Mouse (Mus musculus) forebrain, embryonic 15.5 days (tissue): Measurements from ENCODE around the gene Mmadhc. TPM values are rescaled to one million over a fixed set of nuclear protein-coding genes. Genes with fewer than 3 reads are reported as not detected.

ENCODE experiments used
- ATAC-seq: fragments of 200-750 bp; cut with Nextera tagmentation; replicated peaks from 2 replicates; pipeline ENCODE4 v1.8.0; 2017; ENCODE audit warnings: mild to moderate bottlenecking, moderate TSS enrichment, moderate library complexity
- H3K27ac ChIP-seq: fragments of 300-500 bp; sonication (generic); replicated peaks from 2 replicates; pipeline ENCODE4 v1.5.1; 2015; ENCODE audit warnings: mild to moderate bottlenecking, inconsistent platforms
- H3K27me3 ChIP-seq: fragments of 300-500 bp; sonication (generic); 2 replicates; pipeline ENCODE4 v1.6.1; 2015; ENCODE audit warnings: inconsistent platforms
- H3K36me3 ChIP-seq: fragments of 300-500 bp; sonication (generic); 2 replicates; pipeline ENCODE4 v1.6.1; 2015; ENCODE audit warnings: mild to moderate bottlenecking, inconsistent platforms
- H3K4me1 ChIP-seq: fragments of 300-500 bp; sonication (generic); 2 replicates; pipeline ENCODE4 v1.6.1; 2015; ENCODE audit warnings: inconsistent platforms
- H3K4me2 ChIP-seq: fragments of 300-500 bp; sonication (generic); replicated peaks from 2 replicates; pipeline ENCODE4 v1.6.1; 2015; ENCODE audit warnings: mild to moderate bottlenecking, inconsistent platforms
- H3K4me3 ChIP-seq: fragments of 300-500 bp; sonication (generic); 2 replicates; pipeline ENCODE4 v1.5.1; 2015; ENCODE audit warnings: mild to moderate bottlenecking, inconsistent platforms
- H3K9ac ChIP-seq: fragments of 300-500 bp; sonication (generic); replicated peaks from 2 replicates; pipeline ENCODE4 v1.6.1; 2015; ENCODE audit warnings: mild to moderate bottlenecking, inconsistent platforms
- H3K9me3 ChIP-seq: fragments of 300-500 bp; sonication (generic); 2 replicates; pipeline ENCODE4 v1.6.1; 2016; ENCODE audit warnings: inconsistent platforms
- WGBS: fragments of 180-500 bp; shearing (Covaris S2); methylation state at CpG from one replicate; pipeline ENCODE4 v1.1.7; 2015; ENCODE audit warnings: mixed read lengths; 5-methylcytosine and 5-hydroxymethylcytosine counted together
- polyA plus RNA-seq: library from polyadenylated mRNA; unstranded; fragments of >200 nt; fragmentation: Nextera tagmentation; extraction: Ambion mirVana; gene quantifications from 2 replicates; pipeline ENCODE4 v1.2.1, GENCODE M21; 2015

Mmadhc gene
- polyA plus RNA-seq, result 155 and 164 TPM in 2 replicates

DNA sequence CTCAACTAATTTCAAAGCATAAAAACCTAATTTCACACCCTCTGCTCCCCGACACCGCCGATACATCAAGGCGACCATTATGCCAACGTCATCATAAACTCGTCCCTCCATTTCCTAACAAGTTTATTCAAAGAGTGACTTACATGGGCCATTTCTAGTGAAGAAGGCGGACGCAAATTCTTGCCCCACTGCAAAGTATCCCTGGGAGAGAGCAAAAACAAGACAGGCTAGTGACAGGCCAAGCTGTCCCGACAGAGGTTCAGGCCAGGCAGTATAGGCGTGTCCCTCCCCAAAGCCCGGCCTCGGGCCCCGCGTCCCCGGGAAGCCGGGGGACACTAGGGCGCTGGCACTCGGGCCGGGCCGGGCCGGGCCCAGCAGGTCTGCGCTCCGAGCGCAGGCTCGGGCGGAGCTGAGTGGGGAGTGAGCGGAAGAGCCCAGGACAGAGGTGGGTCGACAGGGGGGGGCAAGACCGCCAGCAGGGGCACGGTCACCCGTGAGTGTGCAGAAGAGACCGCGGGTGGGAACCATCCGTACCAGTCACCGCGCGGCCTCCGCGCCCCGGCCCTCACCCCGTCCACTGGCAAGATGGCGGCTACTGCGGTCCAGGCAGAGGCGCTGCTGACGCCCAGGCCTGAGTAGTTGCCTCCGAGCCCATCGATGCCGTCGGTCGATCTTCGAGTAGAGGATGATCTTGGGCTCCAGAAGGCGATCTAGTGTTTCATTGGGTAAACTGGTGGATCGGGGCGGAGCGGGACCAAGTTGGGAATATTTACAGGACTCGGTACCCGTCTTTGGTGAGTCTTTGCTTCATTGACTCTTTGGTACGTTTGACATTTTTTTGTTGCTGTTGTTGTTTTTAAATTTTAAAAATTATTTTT is at the start of gene Mmadhc:
Mmadhc (minus strand) TSS at position 693 of the 878 bp plus-strand sequence.
- WGBS, result under 1% methylated on average over 58 of the region's 58 CpGs
- H3K27me3 ChIP-seq, result no peaks in the 10 kb centered on the region
- peaks cover 1% of the 10 kb centered on the region for H3K36me3 ChIP-seq
- peak within 1 kb of the TSS; percentile 76 for H3K27ac ChIP-seq
- ATAC-seq, result peak; percentile 96
- peak within 1 kb of the TSS; percentile 49 for H3K4me2 ChIP-seq
- H3K9me3 ChIP-seq, result no peaks in the 10 kb centered on the region
- peak within 1 kb of the TSS; percentile 72 for H3K4me3 ChIP-seq
- peak within 1 kb of the TSS; percentile 80 for H3K9ac ChIP-seq
- peaks cover 32% of the 10 kb centered on the region for H3K4me1 ChIP-seq

DNA sequence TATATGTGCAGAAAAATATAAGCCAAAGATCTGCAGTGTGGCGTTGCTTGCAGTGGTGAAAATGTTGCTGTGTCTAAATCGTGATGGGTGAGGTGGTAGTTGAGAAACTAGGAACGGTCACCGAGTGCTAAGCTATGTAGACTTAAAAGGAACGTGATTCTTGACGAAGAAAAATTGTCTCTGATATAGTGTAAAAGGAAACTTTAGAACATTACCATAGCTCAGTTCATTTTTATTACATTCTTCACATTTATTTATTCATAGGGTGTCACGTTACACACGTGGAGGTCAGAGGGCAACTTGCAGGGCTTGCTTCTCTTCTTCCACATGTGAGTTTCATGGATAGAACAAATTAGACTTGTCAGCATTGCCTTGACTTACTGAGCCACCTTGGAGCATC is 47.0 kb upstream of the Mmadhc start:
- no peak for ATAC-seq
- no peak overlapping the region for H3K27ac ChIP-seq
- no peak overlapping the region for H3K4me3 ChIP-seq
- H3K9ac ChIP-seq, result no peak overlapping the region
- H3K4me1 ChIP-seq, result no peaks in the 10 kb centered on the region
- WGBS, result 93% methylated on average over 8 of the region's 8 CpGs
- no peaks in the 10 kb centered on the region for H3K36me3 ChIP-seq
- no peaks in the 10 kb centered on the region for H3K27me3 ChIP-seq
- H3K4me2 ChIP-seq, result no peak overlapping the region
- H3K9me3 ChIP-seq, result no peaks in the 10 kb centered on the region

DNA sequence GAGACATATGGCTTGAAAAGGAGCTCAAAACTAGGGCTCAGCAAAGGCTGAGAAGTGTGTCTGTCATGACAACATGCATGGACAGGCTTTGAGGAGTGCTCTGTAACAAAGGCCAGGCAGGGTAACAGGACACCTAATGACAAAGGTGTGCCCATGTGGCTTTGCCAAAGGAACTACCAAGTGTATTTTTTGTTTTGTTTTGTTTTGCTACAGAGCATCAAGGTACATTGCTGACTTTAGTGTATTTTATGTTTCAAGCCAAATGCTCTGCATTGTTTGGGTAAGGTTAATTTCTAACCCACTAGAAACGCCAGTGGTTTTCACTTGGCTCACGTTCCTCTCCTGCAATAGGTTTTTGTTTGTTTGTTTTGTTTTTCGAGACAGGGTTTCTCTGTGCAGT is 42.5 kb upstream of the Mmadhc start:
- H3K4me1 ChIP-seq, result no peaks in the 10 kb centered on the region
- no peak overlapping the region for H3K9ac ChIP-seq
- no peaks in the 10 kb centered on the region for H3K9me3 ChIP-seq
- H3K27ac ChIP-seq, result no peak overlapping the region
- no peaks in the 10 kb centered on the region for H3K36me3 ChIP-seq
- H3K4me2 ChIP-seq, result no peak overlapping the region
- 80% methylated on average over 3 of the region's 3 CpGs for WGBS
- no peak overlapping the region for H3K4me3 ChIP-seq
- no peak for ATAC-seq
- no peaks in the 10 kb centered on the region for H3K27me3 ChIP-seq

GRCm38 (mm10) chr2:50337596-50337995 is 41.0 kb upstream of the Mmadhc start:
- Histone ChIP-seq H3K4me2 (no peak overlapping the region), H3K27ac (no peak overlapping the region), H3K9ac (no peak overlapping the region), H3K36me3 (no peaks in the 10 kb centered on the region), H3K9me3 (no peaks in the 10 kb centered on the region), H3K4me3 (no peak overlapping the region), H3K27me3 (no peaks in the 10 kb centered on the region), H3K4me1 (no peaks in the 10 kb centered on the region)
- 49% methylated on average over 1 of the region's 1 CpGs for WGBS
- no peak for ATAC-seq

DNA sequence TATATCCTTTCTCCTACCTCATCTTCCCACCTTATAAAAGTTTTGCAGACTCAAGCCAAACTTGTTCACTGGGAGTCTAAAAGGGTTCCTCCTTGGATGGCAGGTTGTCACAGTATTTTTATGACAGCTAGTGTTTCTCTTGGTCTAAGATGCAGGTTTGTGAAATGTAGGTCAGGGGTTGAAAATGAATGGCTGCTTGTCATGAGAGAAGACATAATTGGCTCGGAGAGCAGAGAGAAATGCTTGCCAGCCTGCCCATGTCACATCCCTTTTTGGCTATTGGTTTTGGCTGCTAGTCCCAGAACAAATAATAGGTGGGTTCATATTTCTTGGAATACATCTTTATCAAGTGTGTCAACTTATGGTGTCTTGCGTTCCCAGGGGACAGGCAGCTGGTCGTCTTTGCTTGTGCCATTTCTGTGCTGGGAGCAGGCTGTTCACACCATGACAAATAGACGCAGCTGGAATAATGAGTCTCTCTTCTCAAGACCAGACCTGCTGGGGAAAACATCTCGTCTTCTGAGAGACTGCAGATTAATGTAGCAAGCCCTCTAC is 35.2 kb upstream of the Mmadhc start:
- peaks cover 6% of the 10 kb centered on the region; the same call in 1 of the 2 replicates for H3K4me1 ChIP-seq
- no peak overlapping the region for H3K27ac ChIP-seq
- ATAC-seq, result no peak
- H3K36me3 ChIP-seq, result no peaks in the 10 kb centered on the region
- no peak overlapping the region for H3K9ac ChIP-seq
- no peaks in the 10 kb centered on the region for H3K9me3 ChIP-seq
- no peak overlapping the region for H3K4me3 ChIP-seq
- no peaks in the 10 kb centered on the region for H3K27me3 ChIP-seq
- H3K4me2 ChIP-seq, result no peak overlapping the region
- 43% methylated on average over 5 of the region's 5 CpGs for WGBS

DNA sequence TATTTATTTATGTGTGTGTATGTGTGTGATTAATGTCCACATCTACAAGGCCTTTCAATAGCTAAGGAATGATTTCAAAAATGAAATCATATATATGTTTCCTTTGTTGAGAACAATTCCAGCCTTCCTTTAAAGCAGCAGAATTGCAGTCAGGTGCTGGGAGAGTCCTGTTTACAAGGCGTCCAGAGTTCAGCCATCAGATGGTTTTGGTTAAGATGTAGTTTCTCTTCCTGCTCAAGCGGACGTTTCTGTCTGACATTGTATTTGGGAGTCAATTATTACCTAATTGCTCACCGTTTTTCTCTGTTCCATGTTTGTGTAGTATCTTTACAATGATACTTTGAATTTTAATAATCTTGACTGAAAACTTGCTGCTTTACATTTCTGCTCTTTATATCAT is 31.6 kb upstream of the Mmadhc start:
- WGBS, result 80% methylated on average over 4 of the region's 4 CpGs

GRCm38 (mm10) chr2:50324799-50325198 is 28.2 kb upstream of the Mmadhc start:
- H3K27me3 ChIP-seq, result no peaks in the 10 kb centered on the region
- no peak overlapping the region for H3K4me2 ChIP-seq
- no peak overlapping the region for H3K9ac ChIP-seq
- no peak for ATAC-seq
- H3K27ac ChIP-seq, result no peak overlapping the region
- H3K36me3 ChIP-seq, result no peaks in the 10 kb centered on the region
- no peak overlapping the region for H3K4me3 ChIP-seq
- no peaks in the 10 kb centered on the region for H3K9me3 ChIP-seq
- no peaks in the 10 kb centered on the region for H3K4me1 ChIP-seq
- 75% methylated on average over 7 of the region's 7 CpGs for WGBS

More for the DNA sequence above, 31.6 kb upstream of the Mmadhc start:
- no peaks in the 10 kb centered on the region for H3K36me3 ChIP-seq
- peaks cover 6% of the 10 kb centered on the region; the same call in 1 of the 2 replicates for H3K4me1 ChIP-seq
- no peaks in the 10 kb centered on the region for H3K9me3 ChIP-seq
- H3K4me3 ChIP-seq, result no peak overlapping the region
- no peak overlapping the region for H3K9ac ChIP-seq
- no peak overlapping the region for H3K4me2 ChIP-seq
- ATAC-seq, result no peak
- H3K27me3 ChIP-seq, result no peaks in the 10 kb centered on the region
- no peak overlapping the region for H3K27ac ChIP-seq

DNA sequence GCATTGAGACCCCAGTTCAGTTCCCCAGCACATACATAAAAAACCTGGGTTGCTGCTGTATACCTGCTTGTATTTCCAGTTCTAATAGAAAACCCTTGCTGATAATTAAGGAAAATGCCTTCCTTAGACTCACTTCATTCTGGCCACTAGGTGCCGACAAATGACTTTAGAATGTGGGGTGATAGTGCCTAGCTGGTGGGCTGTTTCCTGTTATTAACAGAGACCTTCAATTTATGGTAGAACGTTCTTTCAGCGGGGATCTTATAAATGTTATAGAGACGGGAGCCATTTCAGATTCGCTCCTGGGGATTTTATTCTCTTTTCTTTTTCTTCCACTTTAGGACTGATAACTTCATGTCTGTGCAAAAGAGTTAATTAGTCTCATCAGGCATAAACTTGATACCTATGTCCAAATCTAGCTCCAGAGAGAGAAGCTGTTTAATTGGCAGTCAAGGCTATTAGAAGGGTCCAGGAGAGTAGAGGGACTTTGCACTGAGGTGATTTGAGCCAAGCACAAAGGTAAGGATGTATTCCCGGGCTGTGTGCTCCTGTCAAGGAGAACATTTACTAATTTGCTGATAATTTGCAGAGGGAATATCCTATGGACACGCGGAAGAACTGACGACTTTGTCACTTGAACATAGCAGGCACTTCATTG is 10.2 kb upstream of the Mmadhc start:
- Histone ChIP-seq H3K4me2 (no peak overlapping the region), H3K4me3 (no peak overlapping the region), H3K36me3 (no peaks in the 10 kb centered on the region), H3K9ac (no peak overlapping the region), H3K4me1 (peaks cover 3% of the 10 kb centered on the region; the same call in 1 of the 2 replicates), H3K27me3 (no peaks in the 10 kb centered on the region), H3K9me3 (no peaks in the 10 kb centered on the region), H3K27ac (no peak overlapping the region)
- WGBS, result 41% methylated on average over 9 of the region's 9 CpGs
- ATAC-seq, result peak; percentile 92

GRCm38 (mm10) chr2:50304824-50305577 is 8.4 kb upstream of the Mmadhc start:
- Histone ChIP-seq H3K27me3 (no peaks in the 10 kb centered on the region), H3K9ac (no peak overlapping the region), H3K4me3 (no peak overlapping the region), H3K9me3 (no peaks in the 10 kb centered on the region), H3K27ac (no peak overlapping the region), H3K4me2 (no peak overlapping the region), H3K4me1 (peaks cover 3% of the 10 kb centered on the region; the same call in 1 of the 2 replicates), H3K36me3 (no peaks in the 10 kb centered on the region)
- WGBS, result 93% methylated on average over 1 of the region's 1 CpGs
- ATAC-seq, result no peak

- Histone ChIP-seq H3K9me3 (no peaks in the 10 kb centered on the region), H3K4me1 (peaks cover 32% of the 10 kb centered on the region), H3K4me2 (peak overlapping the region; percentile 49), H3K36me3 (no peaks in the 10 kb centered on the region), H3K27ac (no peak overlapping the region), H3K27me3 (no peaks in the 10 kb centered on the region), H3K9ac (no peak overlapping the region), H3K4me3 (peak overlapping the region; percentile 72)
- ATAC-seq, result peak; percentile 21; the same call in 1 of the 2 replicates
- WGBS, result 1% methylated on average over 9 of the region's 9 CpGs
These were observed 368 bp upstream of the Mmadhc start for GRCm38 (mm10) chr2:50296987-50297350.

DNA sequence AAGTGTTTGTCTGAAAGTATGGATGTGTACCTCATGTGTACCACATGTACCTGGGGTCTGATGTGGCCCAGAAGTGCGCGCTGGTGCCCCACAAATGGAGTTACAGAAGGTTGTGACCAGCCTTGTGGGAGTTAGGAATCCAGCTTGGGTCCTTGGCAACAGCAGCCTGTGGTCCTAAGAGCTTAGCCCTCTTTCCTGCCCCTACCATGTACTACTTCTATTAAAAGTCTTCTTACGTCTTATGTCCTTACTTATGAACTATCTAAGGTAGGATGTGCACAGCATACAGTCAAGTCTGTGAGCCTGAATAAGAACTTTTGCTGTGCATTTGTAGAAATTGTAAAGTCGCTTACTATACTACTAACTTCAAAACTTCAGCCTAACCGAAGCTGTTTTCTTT is 1.0 kb downstream of the Mmadhc start:
- Histone ChIP-seq H3K4me3 (peak overlapping the region; percentile 72), H3K27me3 (no peaks in the 10 kb centered on the region), H3K9me3 (no peaks in the 10 kb centered on the region), H3K9ac (0 out of 2 replicates have a peak overlapping the region, but pooled peaks have one; percentile 80), H3K4me1 (peaks cover 32% of the 10 kb centered on the region), H3K36me3 (peaks cover 9% of the 10 kb centered on the region), H3K4me2 (peak overlapping the region; percentile 49), H3K27ac (no peak overlapping the region)
- no peak for ATAC-seq
- 40% methylated on average over 5 of the region's 5 CpGs for WGBS
